Mouse (Mus musculus) bone marrow macrophage, adult 2 months (primary cell): ENCODE results near the gene Acap3.

Experiments
- CTCF ChIP-seq: IDR thresholded peaks from 2 replicates; pipeline ENCODE4 v1.5.1; 2012; ENCODE audit warnings: low read depth, mild to moderate bottlenecking, low read length, moderate library complexity
- POLR2A ChIP-seq: IDR thresholded peaks from 2 replicates; pipeline ENCODE4 v1.6.1; 2012; ENCODE audit warnings: mild to moderate bottlenecking, low read depth, low read length, borderline replicate concordance

- TF ChIP-seq CTCF = no peak
- TF ChIP-seq POLR2A = no peak
Observed at GRCm38 (mm10) chr4:155907003-155907402, 15.4 kb downstream of the Acap3 start.
